Mouse (Mus musculus): Measurements from ENCODE around the gene Calu.

GRCm38 (mm10) chr6:29362246-29363128 lies 14.6 kb downstream of the Calu start:
- TF ChIP-seq CTCF (IDR thresholded peaks at IDR 0.05 in 2 of 3, conservative IDR thresholded peaks at IDR 0.05 in 1 of 3; ENCODE audit: control insufficient read depth in 1 of 3, insufficient read depth in 1 of 3, low read depth in 2 of 3, low read length in 3 of 3, poor library complexity in 1 of 3, severe bottlenecking in 1 of 3) (peak in 1 of 3 experiments; percentile 25; a peak in 1 of 6 replicates), MAFK (IDR thresholded peaks at IDR 0.05; ENCODE audit: borderline replicate concordance, low read depth, low read length) (no peak), POLR2AphosphoS5 (IDR thresholded peaks at IDR 0.05; ENCODE audit: borderline replicate concordance, low read depth, low read length) (no peak), SIN3A (IDR thresholded peaks at IDR 0.05; ENCODE audit: low read length) (no peak), MXI1 (IDR thresholded peaks at IDR 0.05; ENCODE audit: low read depth, low read length) (no peak), SMC3 (IDR thresholded peaks at IDR 0.05; ENCODE audit: low read depth, low read length) (peak; percentile 24; the same call in 1 of the 2 replicates), POLR2A (IDR thresholded peaks at IDR 0.05; ENCODE audit: control insufficient read depth in 1 of 2, insufficient read depth in 1 of 2, low read depth in 1 of 2, low read length in 2 of 2, poor library complexity in 1 of 2) (no peak), JUND (IDR thresholded peaks at IDR 0.05; ENCODE audit: low read depth, low read length) (no peak), MAX (IDR thresholded peaks at IDR 0.05; ENCODE audit: low read length) (no peak), MAZ (IDR thresholded peaks at IDR 0.05; ENCODE audit: low read depth, low read length) (no peak), RCOR1 (IDR thresholded peaks at IDR 0.05; ENCODE audit: low read depth, low read length) (no peak), GABPA (IDR thresholded peaks at IDR 0.05; ENCODE audit: low read depth, low read length) (no peak), EP300 (IDR thresholded peaks at IDR 0.05; ENCODE audit: low read depth in 1 of 2, low read length in 2 of 2) (no peak)

Measured in MEL (cell line).